Mouse (Mus musculus) ovary, adult 10 weeks (tissue): ENCODE results near the gene Cyp2c29. TPM values are rescaled to one million over a fixed set of nuclear protein-coding genes. Genes with fewer than 3 reads are reported as not detected.

Experiments used
- polyA plus RNA-seq: library from polyadenylated mRNA; stranded (reverse); fragments of 350-450 nt; fragmentation: Illumina TruSeq; extraction: RNeasy Lipid Tissue Mini Kit (QIAGEN cat#74804); gene quantifications from one replicate; pipeline ENCODE4 v1.2.3, GENCODE M21; 2014

Cyp2c29 gene
- 0.88 TPM for polyA plus RNA-seq

GRCm38 (mm10) chr19:39269105-39269504, at the start of gene Cyp2c29:
TSS of gene Cyp2c29 (plus strand) at chr19:39269405.

Other genes with a start within 250 kb of the Cyp2c29 start
- not detected for gene Cyp2c65, start 208.4 kb upstream of the Cyp2c29 start, polyA plus RNA-seq
- not detected for gene Cyp2c66, start 155.5 kb upstream of the Cyp2c29 start, polyA plus RNA-seq
- gene Cyp2c38, start 193.7 kb downstream of the Cyp2c29 start, polyA plus RNA-seq = not detected
- gene Cyp2c39, start 241.5 kb downstream of the Cyp2c29 start, polyA plus RNA-seq = not detected